Mouse (Mus musculus): ENCODE results near the gene Rnase2a. TPM values are rescaled to one million over a fixed set of nuclear protein-coding genes. Genes with fewer than 3 reads are reported as not detected.
"Not testable (repeated sequence)": the region's sequence is repeated elsewhere in the genome, so short reads cannot be mapped to it uniquely, and the experiment has no call there.

The Rnase2a gene
- not detected in 2 replicates for polyA plus RNA-seq (2014; fragmentation: Nextera tagmentation; extraction: Ambion mirVana)

DNA sequence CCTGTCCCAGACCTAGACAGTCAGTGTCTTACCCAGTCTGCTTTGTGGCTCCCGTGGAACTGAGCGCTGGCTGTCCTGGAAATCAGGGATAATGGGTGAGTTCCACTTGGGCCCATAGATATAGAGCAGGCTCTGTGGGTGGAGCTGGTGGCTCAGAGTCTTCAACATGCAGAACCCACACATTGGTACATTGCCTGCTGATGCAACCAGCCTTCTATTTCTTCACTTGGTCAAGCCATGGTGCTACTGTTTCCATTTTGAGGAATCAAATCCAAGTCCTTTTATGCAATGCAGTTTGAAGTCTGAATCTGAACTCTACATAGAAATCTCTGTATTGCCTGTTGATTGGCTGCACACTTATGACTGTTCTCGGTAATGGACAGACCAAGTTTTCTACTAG, at the start of gene Rnase2a:
Gene Rnase2a (minus strand): TSS at position 72 of the 400 bp plus-strand sequence.
- no peaks in the 10 kb centered on the region for H3K4me1 ChIP-seq (replicated peaks; ENCODE audit: control insufficient read depth, insufficient read depth, low read length)
- H3K36me3 ChIP-seq (ENCODE audit: control insufficient read depth, insufficient read depth, low read length) = no peaks in the 10 kb centered on the region
- ATAC-seq (replicated peaks; ENCODE audit: low FRiP score) (no peak), DNase-seq (ENCODE audit: low spot score) (no peak)
- no peak within 1 kb of the TSS for H3K9ac ChIP-seq (ENCODE audit: low read length)
- no peak within 1 kb of the TSS for H3K4me2 ChIP-seq (ENCODE audit: low read depth, low read length, severe bottlenecking)
- 95% methylated on average over 3 of the region's 3 CpGs for WGBS
- H3K27ac ChIP-seq (ENCODE audit: low read depth, low read length) = no peak within 1 kb of the TSS
- no peak within 1 kb of the TSS for H3K4me3 ChIP-seq (ENCODE audit: low read depth, low read length)
- no peaks in the 10 kb centered on the region for H3K27me3 ChIP-seq (ENCODE audit: control insufficient read depth, insufficient read depth, low read length)
- H3K9me3 ChIP-seq (ENCODE audit: control insufficient read depth, low read length) = no peaks in the 10 kb centered on the region

DNA sequence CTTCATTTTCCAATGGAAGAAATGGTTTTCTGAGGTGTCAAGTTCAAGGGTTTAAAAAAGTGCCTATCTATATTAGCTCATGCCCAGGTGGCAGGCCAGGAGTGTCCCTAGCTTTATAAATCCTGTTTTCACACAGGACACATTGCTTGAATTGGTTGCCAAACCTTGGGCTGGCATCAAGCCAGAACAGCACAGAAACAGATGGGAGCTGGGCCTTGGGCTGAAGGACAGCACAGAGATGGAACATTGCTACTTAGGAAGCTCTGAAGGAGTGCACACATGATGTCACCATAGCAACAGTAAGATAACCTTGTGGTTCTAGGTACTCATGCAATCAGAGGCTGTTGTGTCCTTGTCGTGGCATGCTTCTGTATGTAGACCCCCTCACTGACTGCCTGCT, 35.6 kb upstream of the Rnase2a start:
- Histone ChIP-seq H3K4me2 (ENCODE audit: low read depth, low read length, severe bottlenecking) (no peak overlapping the region), H3K4me3 (ENCODE audit: low read depth, low read length) (no peak overlapping the region), H3K27ac (ENCODE audit: low read depth, low read length) (no peak overlapping the region), H3K36me3 (ENCODE audit: control insufficient read depth, insufficient read depth, low read length) (no peaks in the 10 kb centered on the region), H3K27me3 (ENCODE audit: control insufficient read depth, insufficient read depth, low read length) (no peaks in the 10 kb centered on the region), H3K4me1 (replicated peaks; ENCODE audit: control insufficient read depth, insufficient read depth, low read length) (no peaks in the 10 kb centered on the region), H3K9me3 (ENCODE audit: control insufficient read depth, low read length) (no peaks in the 10 kb centered on the region), H3K9ac (ENCODE audit: low read length) (no peak overlapping the region)
- no peak for ATAC-seq (replicated peaks; ENCODE audit: low FRiP score)
- 68% methylated on average over 1 of the region's 1 CpGs for WGBS
- no peak for DNase-seq (ENCODE audit: low spot score)

DNA sequence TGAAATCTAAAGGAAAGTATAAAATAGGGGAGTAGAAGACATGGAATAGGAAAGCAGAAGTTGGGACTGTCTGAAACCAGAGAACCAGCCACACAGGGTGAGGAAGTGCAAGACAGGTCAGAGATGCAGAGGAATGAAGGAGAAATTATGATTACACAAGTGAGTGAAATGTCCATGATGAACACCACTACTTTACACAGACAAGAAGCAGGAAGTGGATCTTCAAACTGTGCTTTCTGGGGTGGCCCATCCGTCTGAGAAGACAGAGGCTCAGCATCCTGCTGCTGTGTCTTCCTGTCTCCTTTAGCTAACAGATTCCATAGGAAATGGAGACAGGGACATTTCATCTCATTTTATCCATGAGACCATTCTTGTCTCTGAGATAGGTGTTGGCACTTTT, 22.6 kb upstream of the Rnase2a start:
- H3K4me1 ChIP-seq (replicated peaks; ENCODE audit: control insufficient read depth, insufficient read depth, low read length); H3K36me3 ChIP-seq (ENCODE audit: control insufficient read depth, insufficient read depth, low read length); DNase-seq (ENCODE audit: low spot score); H3K4me3 ChIP-seq (ENCODE audit: low read depth, low read length); H3K27me3 ChIP-seq (ENCODE audit: control insufficient read depth, insufficient read depth, low read length); H3K4me2 ChIP-seq (ENCODE audit: low read depth, low read length, severe bottlenecking); H3K9ac ChIP-seq (ENCODE audit: low read length); H3K9me3 ChIP-seq (ENCODE audit: control insufficient read depth, low read length); H3K27ac ChIP-seq (ENCODE audit: low read depth, low read length); ATAC-seq (replicated peaks; ENCODE audit: low FRiP score): not testable (repeated sequence)
- 46% methylated on average over 1 of the region's 1 CpGs for WGBS

DNA sequence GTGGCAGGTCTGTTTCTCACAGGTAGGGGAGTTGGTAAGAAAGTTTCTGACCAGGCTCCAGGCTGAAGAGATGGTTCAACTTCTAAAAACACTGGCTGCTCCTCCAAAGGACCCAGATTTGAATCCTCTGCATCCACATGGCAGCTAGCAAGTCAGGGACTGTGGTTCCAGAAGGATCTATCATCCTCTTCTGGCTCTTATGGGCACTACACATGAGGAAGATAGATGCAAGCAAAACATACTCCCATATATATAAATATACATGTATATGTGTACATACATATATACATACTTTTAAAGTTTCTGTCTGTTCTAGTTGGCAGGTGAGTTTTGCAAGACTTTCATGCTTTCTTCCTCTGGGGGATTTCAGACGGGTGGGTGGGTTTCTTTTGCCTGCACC, 12.8 kb upstream of the Rnase2a start:
- H3K9ac ChIP-seq (ENCODE audit: low read length) = no peak overlapping the region
- no peak overlapping the region for H3K4me3 ChIP-seq (ENCODE audit: low read depth, low read length)
- ATAC-seq (replicated peaks; ENCODE audit: low FRiP score) (no peak), DNase-seq (ENCODE audit: low spot score) (no peak)
- no peaks in the 10 kb centered on the region for H3K36me3 ChIP-seq (ENCODE audit: control insufficient read depth, insufficient read depth, low read length)
- no peaks in the 10 kb centered on the region for H3K27me3 ChIP-seq (ENCODE audit: control insufficient read depth, insufficient read depth, low read length)
- H3K27ac ChIP-seq (ENCODE audit: low read depth, low read length) = no peak overlapping the region
- WGBS = 79% methylated on average over 1 of the region's 1 CpGs
- H3K4me1 ChIP-seq (replicated peaks; ENCODE audit: control insufficient read depth, insufficient read depth, low read length) = no peaks in the 10 kb centered on the region
- no peak overlapping the region for H3K4me2 ChIP-seq (ENCODE audit: low read depth, low read length, severe bottlenecking)
- H3K9me3 ChIP-seq (ENCODE audit: control insufficient read depth, low read length) = no peaks in the 10 kb centered on the region

DNA sequence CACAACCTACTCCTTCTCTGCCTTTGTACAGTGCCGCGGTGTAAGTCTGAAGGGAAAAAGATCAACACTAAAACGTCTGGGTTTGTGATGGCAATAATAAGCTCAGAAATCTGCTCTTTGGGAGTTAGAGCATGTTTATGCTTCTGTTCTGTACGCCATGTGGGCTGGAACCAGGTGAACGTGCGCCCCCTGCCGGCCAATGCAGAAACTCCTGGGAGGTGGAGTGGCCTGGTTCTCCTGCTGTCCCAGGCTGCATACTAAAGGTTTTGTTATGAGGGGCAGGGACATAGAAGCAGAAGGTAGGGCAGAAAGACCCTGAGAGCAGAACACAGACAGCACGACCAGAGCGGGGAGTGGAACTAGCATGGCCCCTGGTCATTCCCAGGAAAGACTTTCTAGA, 10.2 kb upstream of the Rnase2a start:
- ATAC-seq (replicated peaks; ENCODE audit: low FRiP score) (peak; percentile 90), DNase-seq (ENCODE audit: low spot score) (peak; percentile 91)
- Histone ChIP-seq H3K27me3 (ENCODE audit: control insufficient read depth, insufficient read depth, low read length) (no peaks in the 10 kb centered on the region), H3K4me1 (replicated peaks; ENCODE audit: control insufficient read depth, insufficient read depth, low read length) (no peaks in the 10 kb centered on the region), H3K9ac (ENCODE audit: low read length) (no peak overlapping the region), H3K27ac (ENCODE audit: low read depth, low read length) (no peak overlapping the region), H3K4me2 (ENCODE audit: low read depth, low read length, severe bottlenecking) (no peak overlapping the region), H3K9me3 (ENCODE audit: control insufficient read depth, low read length) (no peaks in the 10 kb centered on the region), H3K4me3 (ENCODE audit: low read depth, low read length) (no peak overlapping the region), H3K36me3 (ENCODE audit: control insufficient read depth, insufficient read depth, low read length) (no peaks in the 10 kb centered on the region)
- WGBS = 9% methylated on average over 9 of the region's 9 CpGs

DNA sequence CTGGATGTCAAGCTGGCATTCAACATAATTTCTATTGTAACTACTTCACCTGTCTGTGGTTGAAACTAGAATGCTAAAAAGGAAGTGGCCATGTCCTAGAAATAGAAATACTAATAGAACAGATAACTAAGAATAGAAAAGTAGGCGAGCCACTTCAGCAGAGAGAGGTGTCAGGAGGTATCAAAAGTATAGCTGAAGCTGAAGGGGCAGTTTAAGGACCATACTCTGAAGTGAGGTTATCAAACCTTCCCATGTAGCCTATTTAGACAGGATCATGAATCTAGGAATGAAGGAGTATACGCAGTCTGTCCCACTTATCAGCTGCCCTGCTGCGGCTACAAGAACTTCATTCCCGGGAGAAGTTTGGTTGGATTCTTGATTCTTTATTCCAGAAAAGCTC, 9.8 kb upstream of the Rnase2a start:
- no peak overlapping the region for H3K27ac ChIP-seq (ENCODE audit: low read depth, low read length)
- H3K36me3 ChIP-seq (ENCODE audit: control insufficient read depth, insufficient read depth, low read length) = no peaks in the 10 kb centered on the region
- no peak overlapping the region for H3K4me3 ChIP-seq (ENCODE audit: low read depth, low read length)
- no peaks in the 10 kb centered on the region for H3K27me3 ChIP-seq (ENCODE audit: control insufficient read depth, insufficient read depth, low read length)
- no peak for ATAC-seq (replicated peaks; ENCODE audit: low FRiP score)
- H3K9me3 ChIP-seq (ENCODE audit: control insufficient read depth, low read length) = no peaks in the 10 kb centered on the region
- 63% methylated on average over 4 of the region's 4 CpGs for WGBS
- H3K9ac ChIP-seq (ENCODE audit: low read length) = no peak overlapping the region
- no peak for DNase-seq (ENCODE audit: low spot score)
- no peak overlapping the region for H3K4me2 ChIP-seq (ENCODE audit: low read depth, low read length, severe bottlenecking)
- H3K4me1 ChIP-seq (replicated peaks; ENCODE audit: control insufficient read depth, insufficient read depth, low read length) = no peaks in the 10 kb centered on the region

DNA sequence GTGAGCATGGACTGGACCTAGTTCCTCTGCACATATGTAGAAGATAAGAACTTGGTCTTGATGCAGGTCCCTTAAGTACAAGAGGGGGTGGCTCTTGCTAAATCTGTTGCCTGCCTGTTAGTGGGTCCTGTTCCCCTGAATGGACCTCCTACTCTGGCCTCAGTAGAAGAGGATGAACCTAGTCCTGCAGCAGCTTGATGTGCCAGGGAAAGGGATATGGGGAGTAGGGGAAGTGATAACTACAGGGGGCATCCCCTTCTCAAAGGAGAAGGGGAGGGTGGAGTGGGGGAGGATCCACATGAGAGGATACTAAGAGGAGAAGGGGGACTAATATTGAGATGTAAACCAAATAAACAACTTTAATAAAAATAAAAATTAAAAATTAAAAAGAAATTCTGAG, 6.5 kb upstream of the Rnase2a start:
- Histone ChIP-seq H3K4me2 (ENCODE audit: low read depth, low read length, severe bottlenecking) (no peak overlapping the region), H3K27ac (ENCODE audit: low read depth, low read length) (no peak overlapping the region), H3K4me3 (ENCODE audit: low read depth, low read length) (no peak overlapping the region), H3K27me3 (ENCODE audit: control insufficient read depth, insufficient read depth, low read length) (no peaks in the 10 kb centered on the region), H3K9me3 (ENCODE audit: control insufficient read depth, low read length) (no peaks in the 10 kb centered on the region), H3K4me1 (replicated peaks; ENCODE audit: control insufficient read depth, insufficient read depth, low read length) (no peaks in the 10 kb centered on the region), H3K9ac (ENCODE audit: low read length) (no peak overlapping the region), H3K36me3 (ENCODE audit: control insufficient read depth, insufficient read depth, low read length) (no peaks in the 10 kb centered on the region)
- ATAC-seq (replicated peaks; ENCODE audit: low FRiP score) (no peak), DNase-seq (ENCODE audit: low spot score) (no peak)

DNA sequence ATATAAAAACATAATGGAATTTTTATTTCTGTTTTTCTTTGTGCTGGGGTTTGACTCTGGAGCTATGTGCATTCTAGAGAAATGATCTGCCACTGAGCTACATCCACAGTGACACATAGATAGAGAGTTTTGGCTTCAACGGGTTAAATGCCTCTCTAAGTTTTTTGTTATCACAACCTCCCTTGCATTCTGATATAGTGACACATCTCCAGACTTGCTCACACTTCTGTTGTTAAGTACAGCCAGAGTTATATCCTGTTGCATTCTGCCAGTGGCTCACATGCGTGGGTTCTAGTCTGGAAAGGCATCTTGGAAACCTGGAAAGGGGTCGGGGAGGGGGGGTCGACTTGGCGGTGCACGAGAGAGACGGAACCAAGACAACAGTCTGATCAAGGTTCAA, 3.8 kb upstream of the Rnase2a start:
- Histone ChIP-seq H3K27ac (ENCODE audit: low read depth, low read length) (no peak overlapping the region), H3K9me3 (ENCODE audit: control insufficient read depth, low read length) (no peaks in the 10 kb centered on the region), H3K4me2 (ENCODE audit: low read depth, low read length, severe bottlenecking) (no peak overlapping the region), H3K4me1 (replicated peaks; ENCODE audit: control insufficient read depth, insufficient read depth, low read length) (no peaks in the 10 kb centered on the region), H3K36me3 (ENCODE audit: control insufficient read depth, insufficient read depth, low read length) (no peaks in the 10 kb centered on the region), H3K9ac (ENCODE audit: low read length) (no peak overlapping the region), H3K27me3 (ENCODE audit: control insufficient read depth, insufficient read depth, low read length) (no peaks in the 10 kb centered on the region), H3K4me3 (ENCODE audit: low read depth, low read length) (no peak overlapping the region)
- 88% methylated on average over 7 of the region's 7 CpGs for WGBS
- DNase-seq (ENCODE audit: low spot score) = no peak
- no peak for ATAC-seq (replicated peaks; ENCODE audit: low FRiP score)

DNA sequence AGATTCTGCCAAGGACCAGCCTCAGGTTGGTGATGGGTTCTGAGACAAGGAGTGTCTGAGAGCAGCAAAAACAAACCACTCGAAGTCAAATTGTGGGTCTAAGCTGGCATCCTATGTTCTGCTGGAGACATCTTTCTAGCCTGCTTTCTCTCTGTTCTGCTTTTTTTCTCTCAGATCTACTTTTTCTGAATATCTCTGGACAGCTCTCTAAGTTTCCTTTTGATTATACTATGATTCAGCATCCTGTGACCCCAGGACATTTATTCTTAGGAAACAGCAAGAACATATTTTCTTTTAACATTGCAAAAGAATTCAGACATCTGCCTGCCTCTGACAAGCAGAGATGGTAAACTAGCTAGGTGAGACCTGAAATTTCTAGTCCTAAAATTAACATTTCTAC, 2.3 kb downstream of the Rnase2a start:
- no peaks in the 10 kb centered on the region for H3K36me3 ChIP-seq (ENCODE audit: control insufficient read depth, insufficient read depth, low read length)
- no peak overlapping the region for H3K4me2 ChIP-seq (ENCODE audit: low read depth, low read length, severe bottlenecking)
- DNase-seq (ENCODE audit: low spot score) (no peak), ATAC-seq (replicated peaks; ENCODE audit: low FRiP score) (no peak)
- no peak overlapping the region for H3K9ac ChIP-seq (ENCODE audit: low read length)
- no peaks in the 10 kb centered on the region for H3K27me3 ChIP-seq (ENCODE audit: control insufficient read depth, insufficient read depth, low read length)
- no peak overlapping the region for H3K27ac ChIP-seq (ENCODE audit: low read depth, low read length)
- H3K4me3 ChIP-seq (ENCODE audit: low read depth, low read length) = no peak overlapping the region
- WGBS = 89% methylated on average over 1 of the region's 1 CpGs
- H3K9me3 ChIP-seq (ENCODE audit: control insufficient read depth, low read length) = no peaks in the 10 kb centered on the region
- no peaks in the 10 kb centered on the region for H3K4me1 ChIP-seq (replicated peaks; ENCODE audit: control insufficient read depth, insufficient read depth, low read length)
